Mouse (Mus musculus): ENCODE data around the gene Mfsd12. TPM values are rescaled to one million over a fixed set of nuclear protein-coding genes. Genes with fewer than 3 reads are reported as not detected.

Gene Mfsd12
- polyA plus RNA-seq, 1 experiment, result 13.7 TPM

DNA sequence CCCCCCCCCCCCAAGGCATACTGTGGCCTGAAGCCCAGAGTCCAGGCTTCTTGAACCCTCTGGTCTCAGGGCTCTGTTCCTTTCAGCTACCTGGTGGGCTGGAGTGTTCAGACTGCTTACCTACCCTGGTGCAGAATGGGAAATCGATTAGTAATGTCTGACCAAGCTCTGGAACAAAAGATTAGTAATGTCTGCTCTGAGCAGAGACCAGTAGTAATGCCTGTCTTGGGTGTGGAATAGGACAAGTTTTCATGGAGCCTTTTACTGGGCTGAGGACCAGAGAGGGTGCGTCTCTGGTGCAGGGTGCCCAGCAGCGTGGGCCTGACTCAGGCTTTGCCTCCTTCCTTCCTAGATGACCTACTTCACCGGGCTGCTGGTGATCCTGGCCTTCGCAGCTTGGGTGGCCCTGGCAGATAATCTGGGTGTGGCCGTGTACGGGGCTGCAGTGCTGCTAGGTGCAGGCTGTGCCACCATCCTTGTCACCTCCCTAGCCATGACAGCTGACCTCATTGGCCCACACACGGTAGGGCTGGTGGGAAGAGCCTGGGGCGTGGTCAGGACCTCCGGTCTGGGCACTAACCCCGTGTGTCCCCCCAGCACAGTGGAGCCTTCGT, 5.2 kb downstream of the Mfsd12 start:
- TF ChIP-seq CTCF (IDR thresholded peaks at IDR 0.05; ENCODE audit: low read depth, low read length) (no peak), EP300 (IDR thresholded peaks at IDR 0.05; ENCODE audit: insufficient read depth, low read depth, low read length) (no peak), POLR2A (IDR thresholded peaks at IDR 0.05; ENCODE audit: insufficient read depth, low read length) (no peak)
- Histone ChIP-seq H3K36me3 (ENCODE audit: control insufficient read depth, insufficient read depth, low read length, poor library complexity, severe bottlenecking) (peaks cover 4% of the 10 kb centered on the region; the same call in 1 of the 2 replicates), H3K27ac (ENCODE audit: insufficient read depth, low read length) (no peak overlapping the region), H3K4me1 (ENCODE audit: control insufficient read depth, insufficient read depth, low read length) (peaks cover 13% of the 10 kb centered on the region), H3K9ac (ENCODE audit: low read depth, poor library complexity, severe bottlenecking) (no peak overlapping the region), H3K4me3 (ENCODE audit: low read depth, low read length) (no peak overlapping the region), H3K9me3 (replicated peaks; ENCODE audit: control insufficient read depth, insufficient read depth, low read length, poor library complexity, severe bottlenecking) (no peaks in the 10 kb centered on the region), H3K27me3 (ENCODE audit: control insufficient read depth, insufficient read depth, low read length, poor library complexity, severe bottlenecking) (no peaks in the 10 kb centered on the region)

GRCm38 (mm10) chr10:81363436-81364346, 6.4 kb downstream of the Mfsd12 start:
- H3K27me3 ChIP-seq (ENCODE audit: control insufficient read depth, insufficient read depth, low read length, poor library complexity, severe bottlenecking), result no peaks in the 10 kb centered on the region
- peaks cover 13% of the 10 kb centered on the region for H3K4me1 ChIP-seq (ENCODE audit: control insufficient read depth, insufficient read depth, low read length)
- TF ChIP-seq CTCF (IDR thresholded peaks at IDR 0.05; ENCODE audit: low read depth, low read length) (no peak), POLR2A (IDR thresholded peaks at IDR 0.05; ENCODE audit: insufficient read depth, low read length) (no peak), EP300 (IDR thresholded peaks at IDR 0.05; ENCODE audit: insufficient read depth, low read depth, low read length) (no peak)
- H3K9me3 ChIP-seq (replicated peaks; ENCODE audit: control insufficient read depth, insufficient read depth, low read length, poor library complexity, severe bottlenecking), result no peaks in the 10 kb centered on the region
- no peak overlapping the region for H3K4me3 ChIP-seq (ENCODE audit: low read depth, low read length)
- no peak overlapping the region for H3K27ac ChIP-seq (ENCODE audit: insufficient read depth, low read length)
- H3K9ac ChIP-seq (ENCODE audit: low read depth, poor library complexity, severe bottlenecking), result no peak overlapping the region
- peaks cover 4% of the 10 kb centered on the region for H3K36me3 ChIP-seq (ENCODE audit: control insufficient read depth, insufficient read depth, low read length, poor library complexity, severe bottlenecking)

DNA sequence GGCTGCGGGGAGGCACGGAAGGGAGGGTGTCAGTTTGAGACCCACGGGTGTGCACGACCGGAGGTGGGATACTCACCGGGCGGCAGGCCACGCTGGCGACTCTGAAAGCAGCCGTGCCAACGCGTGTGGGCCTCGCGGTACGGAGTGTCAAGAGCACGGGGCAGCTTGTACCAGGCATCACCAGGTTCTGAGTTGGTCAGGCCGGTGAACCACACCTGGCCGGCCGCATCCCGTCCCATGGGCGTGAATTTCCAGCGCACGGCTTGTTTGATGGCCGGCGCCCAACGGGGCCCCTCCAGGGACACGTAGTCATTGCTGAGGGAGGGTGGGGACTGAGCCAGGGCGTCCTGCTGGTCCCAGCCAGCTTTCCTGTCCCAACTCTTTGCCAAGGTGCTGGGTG, 7.4 kb downstream of the Mfsd12 start:
- Histone ChIP-seq H3K4me3 (ENCODE audit: low read depth, low read length) (no peak overlapping the region), H3K36me3 (ENCODE audit: control insufficient read depth, insufficient read depth, low read length, poor library complexity, severe bottlenecking) (peaks cover 10% of the 10 kb centered on the region), H3K27me3 (ENCODE audit: control insufficient read depth, insufficient read depth, low read length, poor library complexity, severe bottlenecking) (no peaks in the 10 kb centered on the region), H3K9ac (ENCODE audit: low read depth, poor library complexity, severe bottlenecking) (no peak overlapping the region), H3K9me3 (replicated peaks; ENCODE audit: control insufficient read depth, insufficient read depth, low read length, poor library complexity, severe bottlenecking) (no peaks in the 10 kb centered on the region), H3K4me1 (ENCODE audit: control insufficient read depth, insufficient read depth, low read length) (peaks cover 13% of the 10 kb centered on the region), H3K27ac (ENCODE audit: insufficient read depth, low read length) (no peak overlapping the region)
- TF ChIP-seq POLR2A (IDR thresholded peaks at IDR 0.05; ENCODE audit: insufficient read depth, low read length) (no peak), CTCF (IDR thresholded peaks at IDR 0.05; ENCODE audit: low read depth, low read length) (no peak), EP300 (IDR thresholded peaks at IDR 0.05; ENCODE audit: insufficient read depth, low read depth, low read length) (no peak)

GRCm38 (mm10) chr10:81365073-81365472, 7.8 kb downstream of the Mfsd12 start:
- Histone ChIP-seq H3K27ac (ENCODE audit: insufficient read depth, low read length) (no peak overlapping the region), H3K9me3 (replicated peaks; ENCODE audit: control insufficient read depth, insufficient read depth, low read length, poor library complexity, severe bottlenecking) (no peaks in the 10 kb centered on the region), H3K4me1 (ENCODE audit: control insufficient read depth, insufficient read depth, low read length) (peaks cover 13% of the 10 kb centered on the region), H3K36me3 (ENCODE audit: control insufficient read depth, insufficient read depth, low read length, poor library complexity, severe bottlenecking) (peaks cover 14% of the 10 kb centered on the region), H3K9ac (ENCODE audit: low read depth, poor library complexity, severe bottlenecking) (no peak overlapping the region), H3K27me3 (ENCODE audit: control insufficient read depth, insufficient read depth, low read length, poor library complexity, severe bottlenecking) (no peaks in the 10 kb centered on the region), H3K4me3 (ENCODE audit: low read depth, low read length) (no peak overlapping the region)
- no peak for TF ChIP-seq EP300 (IDR thresholded peaks at IDR 0.05; ENCODE audit: insufficient read depth, low read depth, low read length)
- no peak for TF ChIP-seq CTCF (IDR thresholded peaks at IDR 0.05; ENCODE audit: low read depth, low read length)

DNA sequence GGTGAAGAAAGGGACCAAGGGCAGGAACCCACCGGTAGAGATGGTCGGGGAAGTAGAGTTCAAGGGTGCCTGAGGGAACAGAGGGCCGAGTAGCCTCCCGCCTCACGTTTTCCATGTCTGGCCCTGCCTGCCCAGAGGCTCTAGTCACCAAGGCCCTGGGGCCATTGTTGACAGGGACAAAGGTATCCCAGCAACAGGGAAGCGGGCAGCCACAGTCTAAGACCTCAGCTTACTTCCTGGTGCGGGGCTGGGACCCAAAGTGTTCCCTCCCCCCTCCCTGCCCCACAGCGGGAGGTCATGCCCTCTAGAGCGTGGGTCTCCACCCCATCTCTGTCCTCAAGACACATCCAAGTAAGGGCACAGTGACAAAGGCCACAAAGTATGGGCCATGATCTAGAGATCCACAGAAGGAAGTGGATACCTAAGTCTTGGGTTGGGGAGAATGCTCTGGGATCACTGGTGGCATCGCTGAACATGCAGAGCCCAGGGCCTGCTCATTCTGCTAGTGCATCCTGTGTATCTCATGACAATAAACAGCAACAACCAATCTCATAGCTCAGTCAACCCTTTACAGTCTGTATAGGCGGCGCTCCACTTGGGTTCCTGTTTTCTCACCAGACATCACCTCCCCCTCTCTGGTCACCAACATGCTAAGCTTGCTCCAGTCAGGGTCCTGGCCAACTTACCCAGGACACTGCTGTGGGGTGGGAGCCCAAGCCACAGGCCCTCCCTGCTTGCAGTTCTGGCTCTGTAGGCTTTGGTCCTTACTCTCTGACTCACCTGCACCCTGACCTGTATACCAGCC, 8.6 kb downstream of the Mfsd12 start, which contains the start of gene 4930404N11Rik:
Gene 4930404N11Rik (minus strand): TSS at position 145 of the 805 bp plus-strand sequence.
- no peak within 1 kb of the TSS for H3K9ac ChIP-seq (ENCODE audit: low read depth, poor library complexity, severe bottlenecking)
- no peaks in the 10 kb centered on the region for H3K9me3 ChIP-seq (replicated peaks; ENCODE audit: control insufficient read depth, insufficient read depth, low read length, poor library complexity, severe bottlenecking)
- no peak within 1 kb of the TSS for H3K27ac ChIP-seq (ENCODE audit: insufficient read depth, low read length)
- peaks cover 9% of the 10 kb centered on the region for H3K4me1 ChIP-seq (ENCODE audit: control insufficient read depth, insufficient read depth, low read length)
- TF ChIP-seq POLR2A (IDR thresholded peaks at IDR 0.05; ENCODE audit: insufficient read depth, low read length) (no peak), EP300 (IDR thresholded peaks at IDR 0.05; ENCODE audit: insufficient read depth, low read depth, low read length) (no peak), CTCF (IDR thresholded peaks at IDR 0.05; ENCODE audit: low read depth, low read length) (no peak)
- H3K27me3 ChIP-seq (ENCODE audit: control insufficient read depth, insufficient read depth, low read length, poor library complexity, severe bottlenecking), result no peaks in the 10 kb centered on the region
- no peak within 1 kb of the TSS for H3K4me3 ChIP-seq (ENCODE audit: low read depth, low read length)
- H3K36me3 ChIP-seq (ENCODE audit: control insufficient read depth, insufficient read depth, low read length, poor library complexity, severe bottlenecking), result peaks cover 18% of the 10 kb centered on the region

Data from ES-Bruce4 (cell line).